Mouse (Mus musculus) heart, postnatal 0 days (tissue): ENCODE measurements at regions not wholly inside any gene's neighbourhood (a gene's known extent, or its start where the extent isn't known, plus 50 kb on each side); places are given as distances from the start of the nearest gene placed in this dataset.

Experiments
- CTCF ChIP-seq: IDR thresholded peaks from 2 replicates; pipeline ENCODE4 v1.5.1; 2016; ENCODE audit warnings: antibody characterized with exemption, control low read depth, low read depth
- EP300 ChIP-seq: IDR thresholded peaks from 2 replicates; pipeline ENCODE4 v1.6.1; 2016; ENCODE audit warnings: antibody characterized with exemption, low read depth

DNA sequence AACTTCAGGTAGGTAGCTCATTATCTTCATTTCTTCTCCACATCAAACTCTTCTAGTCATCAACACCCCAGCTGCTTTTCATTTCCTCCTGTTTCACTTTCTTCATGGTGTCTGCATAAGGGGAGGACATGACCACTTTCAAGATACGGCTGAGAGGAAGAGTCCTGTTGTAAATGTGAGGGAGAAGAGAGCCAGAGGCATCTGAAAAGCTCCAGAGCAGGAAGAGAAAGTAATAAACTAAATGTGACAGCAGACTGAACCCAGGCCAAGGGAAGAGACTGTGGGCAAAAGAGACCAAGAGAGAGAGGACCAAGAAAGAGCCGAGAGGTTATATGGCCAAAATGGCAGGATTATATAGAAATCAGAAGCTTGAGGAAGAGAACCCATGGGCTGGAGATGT lies 312.5 kb upstream of the Acvr2a start:
- TF ChIP-seq CTCF = no peak
- TF ChIP-seq EP300 = no peak
